Mouse (Mus musculus) regulatory T cell (primary cell): ENCODE results near the gene Ccdc91.

Experiments
- in situ Hi-C: fragments of 300-600 bp; cut with MboI, MseI; formaldehyde crosslinking; loops from one replicate; pipeline ENCODE4 v1.15.1; 2025; ENCODE audit warnings: high pct_unique_total_duplicates

Gene Ccdc91

GRCm38 (mm10) chr6:147569246-147569645 is 93.6 kb downstream of the Ccdc91 start:
- in situ Hi-C loops, result no loop called here

GRCm38 (mm10) chr6:147573137-147573536 is 97.5 kb downstream of the Ccdc91 start:
- in situ Hi-C loops, result no loop called here

- in situ Hi-C loops, result no loop called here
These were observed 99.0 kb downstream of the Ccdc91 start for GRCm38 (mm10) chr6:147574454-147575182.

GRCm38 (mm10) chr6:147575183-147575784 is 99.7 kb downstream of the Ccdc91 start:
- in situ Hi-C loops, result no loop called here

GRCm38 (mm10) chr6:147587675-147588074 is 112.0 kb downstream of the Ccdc91 start:
- in situ Hi-C loops, result no loop called here

GRCm38 (mm10) chr6:147606666-147607065 is 131.0 kb downstream of the Ccdc91 start:
- in situ Hi-C loops, result no loop called here

- in situ Hi-C loops, result no loop called here
These were observed 132.0 kb downstream of the Ccdc91 start for GRCm38 (mm10) chr6:147607613-147608012.

- in situ Hi-C loops, result no loop called here
These were observed 139.7 kb downstream of the Ccdc91 start for GRCm38 (mm10) chr6:147615306-147615705.

GRCm38 (mm10) chr6:147623142-147623541 is 147.5 kb downstream of the Ccdc91 start:
- in situ Hi-C loops, result no loop called here

- in situ Hi-C loops, result no loop called here
These were observed 160.8 kb downstream of the Ccdc91 start for GRCm38 (mm10) chr6:147636464-147636863.

GRCm38 (mm10) chr6:147643875-147644274 is 168.2 kb downstream of the Ccdc91 start:
- in situ Hi-C loops, result no loop called here

- in situ Hi-C loops, result no loop called here
These were observed 168.8 kb downstream of the Ccdc91 start for GRCm38 (mm10) chr6:147644391-147644790.

GRCm38 (mm10) chr6:147646401-147646968 is 170.9 kb downstream of the Ccdc91 start:
- in situ Hi-C loops, result no loop called here

GRCm38 (mm10) chr6:147658025-147658424 is 182.4 kb downstream of the Ccdc91 start:
- in situ Hi-C loops, result no loop called here

- in situ Hi-C loops, result no loop called here
These were observed 185.1 kb downstream of the Ccdc91 start for GRCm38 (mm10) chr6:147660718-147661117.

GRCm38 (mm10) chr6:147661841-147662240 is 186.2 kb downstream of the Ccdc91 start:
- in situ Hi-C loops, result no loop called here

GRCm38 (mm10) chr6:147662610-147663009 is 187.0 kb downstream of the Ccdc91 start:
- in situ Hi-C loops, result no loop called here

- in situ Hi-C loops, result no loop called here
These were observed 188.7 kb downstream of the Ccdc91 start for GRCm38 (mm10) chr6:147664339-147664738.

GRCm38 (mm10) chr6:147671366-147671765 is 195.7 kb downstream of the Ccdc91 start:
- in situ Hi-C loops, result no loop called here

GRCm38 (mm10) chr6:147672481-147672880 is 196.9 kb downstream of the Ccdc91 start:
- in situ Hi-C loops, result no loop called here

- in situ Hi-C loops, result no loop called here
These were observed 199.6 kb downstream of the Ccdc91 start for GRCm38 (mm10) chr6:147675022-147675733.

GRCm38 (mm10) chr6:147676214-147676613 is 200.6 kb downstream of the Ccdc91 start:
- in situ Hi-C loops, result no loop called here
